Mouse (Mus musculus) lung, adult 2 months (tissue): Measurements from ENCODE around the gene Ankrd17.

Experiments used
- CTCF ChIP-seq: fragments of 200-500 bp; IDR thresholded peaks from 2 replicates; pipeline ENCODE4 v1.5.1; 2011; ENCODE audit warnings: mild to moderate bottlenecking, low read length, control low read depth; ENCODE audit not compliant: insufficient read depth
- POLR2A ChIP-seq: fragments of 200-500 bp; IDR thresholded peaks from 2 replicates; pipeline ENCODE4 v1.6.1; 2011; ENCODE audit warnings: low read depth, mild to moderate bottlenecking, control low read depth, low read length, borderline replicate concordance; ENCODE audit errors: extremely low read depth

DNA sequence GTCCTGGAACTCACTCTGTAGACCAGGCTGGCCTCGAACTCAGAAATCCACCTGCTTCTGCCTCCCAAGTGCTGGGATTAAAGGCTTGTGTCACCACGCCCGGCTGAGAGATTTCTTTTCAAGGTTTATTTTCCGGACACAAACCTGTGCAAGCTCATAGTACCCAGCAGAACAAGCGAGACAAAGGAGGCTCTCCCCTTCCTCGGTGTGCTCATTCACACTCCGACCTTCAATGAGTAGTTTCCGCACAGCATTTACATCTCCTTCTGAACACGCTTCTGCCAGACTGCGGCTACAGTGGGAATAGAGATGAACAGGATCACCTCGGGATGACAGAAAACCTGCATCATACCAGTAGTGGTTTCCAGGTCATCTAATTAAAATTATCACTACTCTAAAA lies 68.0 kb downstream of the Ankrd17 start:
- TF ChIP-seq CTCF, result no peak
- no peak for TF ChIP-seq POLR2A
